Mouse (Mus musculus): Measurements from ENCODE around the gene Slc4a5. TPM values are rescaled to one million over a fixed set of nuclear protein-coding genes. Genes with fewer than 3 reads are reported as not detected.

The Slc4a5 gene
- polyA plus RNA-seq (2015; fragmentation: Nextera tagmentation; extraction: Ambion mirVana): 0.84 and 1.2 TPM in 2 replicates

- Histone ChIP-seq H3K27ac (peak within 1 kb of the TSS; percentile 69), H3K9me3 (no peaks in the 10 kb centered on the region), H3K27me3 (no peaks in the 10 kb centered on the region), H3K9ac (no peak within 1 kb of the TSS), H3K4me1 (peaks cover 10% of the 10 kb centered on the region; the same call in 1 of the 2 replicates), H3K4me3 (no peak within 1 kb of the TSS), H3K4me2 (no peak within 1 kb of the TSS), H3K36me3 (no peaks in the 10 kb centered on the region)
- 53% methylated on average over 3 of the region's 3 CpGs for WGBS
- ATAC-seq (ENCODE audit: borderline replicate concordance, extremely low read depth, low FRiP score, low TSS enrichment): 0 out of 2 replicates have a peak, but pooled peaks have one; percentile 14
These were observed at the start of gene Slc4a5 for GRCm38 (mm10) chr6:83219814-83220213. Gene Slc4a5 (plus strand): TSS chr6:83219828.

DNA sequence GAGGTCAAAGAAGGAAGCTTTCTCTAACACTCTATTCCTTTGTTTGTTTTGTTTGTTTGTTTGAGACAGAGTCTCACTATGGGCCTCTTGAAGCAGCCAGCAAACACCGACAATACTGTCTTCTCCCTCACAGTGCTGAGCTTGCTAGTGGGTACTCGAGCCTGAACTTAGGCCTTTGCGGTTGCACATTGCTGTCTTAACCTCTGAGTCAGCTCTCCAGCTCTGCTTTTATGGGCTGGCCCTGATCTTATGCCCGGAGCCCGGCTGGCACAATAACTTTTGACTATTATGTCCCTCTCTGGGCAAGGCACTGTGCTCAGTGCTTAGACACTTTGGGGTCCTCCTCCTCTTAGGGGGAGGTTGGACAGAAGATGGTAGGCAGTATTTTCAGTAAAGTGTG, 49.8 kb upstream of the Slc4a5 start:
- no peak overlapping the region for H3K4me3 ChIP-seq
- no peaks in the 10 kb centered on the region for H3K9me3 ChIP-seq
- H3K36me3 ChIP-seq: no peaks in the 10 kb centered on the region; the same call in 1 of the 2 replicates
- 59% methylated on average over 5 of the region's 5 CpGs for WGBS
- H3K4me2 ChIP-seq: no peak overlapping the region
- no peak for ATAC-seq (ENCODE audit: borderline replicate concordance, extremely low read depth, low FRiP score, low TSS enrichment)
- peaks cover 22% of the 10 kb centered on the region for H3K4me1 ChIP-seq
- no peak overlapping the region for H3K9ac ChIP-seq
- H3K27ac ChIP-seq: no peak overlapping the region
- H3K27me3 ChIP-seq: no peaks in the 10 kb centered on the region

GRCm38 (mm10) chr6:83171063-83171462, 48.6 kb upstream of the Slc4a5 start:
- ATAC-seq (ENCODE audit: borderline replicate concordance, extremely low read depth, low FRiP score, low TSS enrichment): no peak
- peaks cover 17% of the 10 kb centered on the region for H3K4me1 ChIP-seq
- WGBS: 71% methylated on average over 5 of the region's 5 CpGs

DNA sequence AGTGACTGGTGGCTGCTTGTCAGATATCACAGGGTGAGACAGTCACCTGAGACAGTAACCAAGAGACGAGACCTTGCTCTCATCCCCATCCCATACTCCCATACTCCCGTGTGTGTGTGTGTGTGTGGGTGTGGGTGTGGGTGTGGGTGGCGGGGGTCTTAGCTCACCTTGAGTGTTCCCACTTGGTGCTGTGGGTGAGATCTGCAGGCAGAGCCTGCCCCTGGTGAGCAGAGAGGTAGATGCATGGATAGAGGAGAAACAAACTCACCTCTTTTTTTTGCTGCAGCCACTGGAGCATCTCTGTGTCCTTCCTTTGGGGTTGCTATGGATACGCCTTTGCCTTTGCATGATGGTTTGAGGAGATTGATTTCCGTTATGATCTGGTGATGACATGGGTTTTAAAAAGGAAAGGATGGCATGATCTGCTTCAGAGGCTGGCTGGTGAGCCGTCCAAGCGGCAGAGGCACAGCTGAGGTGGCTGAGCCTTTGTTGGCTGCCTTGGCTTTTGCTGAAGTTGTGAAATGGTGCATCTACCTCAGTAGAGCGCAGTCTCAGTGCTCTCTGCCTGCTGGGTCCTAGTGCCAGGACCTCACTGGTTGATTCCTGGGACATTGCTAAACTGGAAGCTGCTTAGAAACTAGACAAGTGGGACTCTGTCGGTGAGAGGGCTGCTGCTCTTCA, 47.2 kb upstream of the Slc4a5 start:
- Histone ChIP-seq H3K4me2 (no peak overlapping the region), H3K27ac (no peak overlapping the region), H3K4me3 (no peak overlapping the region), H3K4me1 (peaks cover 6% of the 10 kb centered on the region; the same call in 1 of the 2 replicates), H3K9ac (no peak overlapping the region), H3K9me3 (no peaks in the 10 kb centered on the region), H3K36me3 (no peaks in the 10 kb centered on the region; the same call in 1 of the 2 replicates), H3K27me3 (no peaks in the 10 kb centered on the region)
- WGBS: 66% methylated on average over 9 of the region's 9 CpGs
- no peak for ATAC-seq (ENCODE audit: borderline replicate concordance, extremely low read depth, low FRiP score, low TSS enrichment)

More at GRCm38 (mm10) chr6:83171063-83171462, 48.6 kb upstream of the Slc4a5 start:
- Histone ChIP-seq H3K4me2 (no peak overlapping the region), H3K9me3 (no peaks in the 10 kb centered on the region), H3K4me3 (no peak overlapping the region), H3K36me3 (no peaks in the 10 kb centered on the region; the same call in 1 of the 2 replicates), H3K27me3 (no peaks in the 10 kb centered on the region), H3K27ac (no peak overlapping the region), H3K9ac (no peak overlapping the region)

DNA sequence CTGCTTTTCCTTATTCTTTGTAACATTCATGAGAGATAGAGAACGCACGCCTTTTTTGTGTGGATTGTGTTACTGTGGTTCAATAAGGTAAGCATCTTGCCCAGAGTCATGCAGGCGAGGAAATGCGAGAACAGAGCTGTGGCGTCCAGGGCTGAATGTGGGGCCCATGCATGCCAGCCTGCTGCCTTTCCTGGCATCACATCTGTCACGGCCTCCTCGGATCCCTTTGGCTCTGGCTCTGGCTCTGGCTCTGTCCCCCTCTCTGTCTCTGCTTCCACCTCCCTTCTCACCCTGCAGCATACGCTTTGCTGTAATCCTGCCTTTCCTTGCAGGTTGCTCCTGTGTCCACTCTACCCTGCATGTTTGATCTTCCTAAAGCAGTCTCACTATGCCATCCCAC, 43.6 kb upstream of the Slc4a5 start:
- no peaks in the 10 kb centered on the region for H3K9me3 ChIP-seq
- H3K9ac ChIP-seq: no peak overlapping the region
- ATAC-seq (ENCODE audit: borderline replicate concordance, extremely low read depth, low FRiP score, low TSS enrichment): no peak
- H3K27me3 ChIP-seq: no peaks in the 10 kb centered on the region
- no peak overlapping the region for H3K4me3 ChIP-seq
- H3K36me3 ChIP-seq: no peaks in the 10 kb centered on the region; the same call in 1 of the 2 replicates
- 81% methylated on average over 8 of the region's 8 CpGs for WGBS
- H3K4me2 ChIP-seq: no peak overlapping the region
- H3K27ac ChIP-seq: no peak overlapping the region
- H3K4me1 ChIP-seq: peaks cover 11% of the 10 kb centered on the region; the same call in 1 of the 2 replicates

DNA sequence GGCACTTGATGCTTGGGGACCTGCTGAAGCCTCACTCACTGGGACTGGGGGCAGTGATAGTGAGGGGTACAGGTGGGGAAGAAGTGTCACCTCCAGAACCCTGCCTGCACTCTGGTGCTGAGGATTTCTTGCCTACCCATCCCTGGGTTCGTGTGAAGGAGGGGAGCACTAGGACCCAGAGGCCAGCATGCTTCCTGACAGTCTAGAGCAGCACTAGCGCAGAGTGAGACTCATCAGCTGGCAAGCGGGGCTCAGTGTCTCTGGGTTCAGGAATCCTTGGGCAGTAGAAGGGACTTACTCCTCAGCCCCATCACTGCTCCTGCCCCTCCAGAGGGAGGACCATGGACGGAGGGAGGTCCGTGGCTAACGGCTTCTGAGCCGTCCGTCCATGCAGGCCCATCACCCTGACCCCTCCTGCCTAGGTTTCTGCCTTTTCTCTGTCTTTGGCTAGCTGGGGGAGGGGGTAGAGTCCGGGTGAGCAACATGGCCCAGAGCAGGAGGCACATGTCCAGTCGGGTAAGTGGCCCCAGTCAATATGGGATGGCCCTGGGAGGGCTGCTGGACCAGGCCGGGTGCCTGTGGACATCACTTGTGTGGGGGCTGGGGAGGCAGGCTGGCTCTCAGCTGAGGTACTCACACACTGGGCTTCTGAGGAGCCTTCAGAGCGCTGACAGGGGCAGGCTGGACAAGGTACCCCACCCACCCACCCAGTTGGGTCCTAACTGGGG, 40.1 kb upstream of the Slc4a5 start:
- WGBS: 23% methylated on average over 12 of the region's 12 CpGs
- no peaks in the 10 kb centered on the region for H3K9me3 ChIP-seq
- H3K27me3 ChIP-seq: no peaks in the 10 kb centered on the region
- peak; percentile 74 for ATAC-seq (ENCODE audit: borderline replicate concordance, extremely low read depth, low FRiP score, low TSS enrichment)
- H3K9ac ChIP-seq: 0 out of 2 replicates have a peak overlapping the region, but pooled peaks have one; percentile 23
- H3K4me1 ChIP-seq: peaks cover 11% of the 10 kb centered on the region; the same call in 1 of the 2 replicates
- no peak overlapping the region for H3K27ac ChIP-seq
- H3K4me3 ChIP-seq: peak overlapping the region; percentile 22
- peaks cover 22% of the 10 kb centered on the region for H3K36me3 ChIP-seq
- peak overlapping the region; percentile 42 for H3K4me2 ChIP-seq

DNA sequence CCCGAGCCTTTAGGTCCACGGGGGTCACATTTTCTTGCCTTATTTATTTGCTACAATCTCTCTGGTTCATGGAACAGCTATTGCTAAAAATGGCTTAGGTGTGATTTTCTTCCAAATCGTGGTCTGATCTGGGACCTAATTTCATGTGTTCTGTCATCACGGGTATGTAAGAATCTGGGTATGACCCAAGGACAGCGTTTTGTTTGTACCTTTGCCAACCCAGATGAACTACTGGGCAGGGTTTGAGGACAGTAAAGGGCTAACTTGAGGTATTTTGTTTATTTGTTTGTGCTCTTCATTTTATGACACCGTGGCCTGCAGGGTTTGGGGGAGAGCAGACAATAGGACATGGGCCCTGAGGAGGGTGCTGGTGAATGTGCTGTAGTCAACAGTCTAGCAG, 39.0 kb upstream of the Slc4a5 start:
- H3K4me3 ChIP-seq: no peak overlapping the region
- no peak overlapping the region for H3K27ac ChIP-seq
- H3K36me3 ChIP-seq: peaks cover 22% of the 10 kb centered on the region
- H3K9ac ChIP-seq: no peak overlapping the region
- no peak overlapping the region for H3K4me2 ChIP-seq
- H3K9me3 ChIP-seq: no peaks in the 10 kb centered on the region
- no peak for ATAC-seq (ENCODE audit: borderline replicate concordance, extremely low read depth, low FRiP score, low TSS enrichment)
- H3K4me1 ChIP-seq: peaks cover 15% of the 10 kb centered on the region
- H3K27me3 ChIP-seq: no peaks in the 10 kb centered on the region
- WGBS: 69% methylated on average over 6 of the region's 6 CpGs

DNA sequence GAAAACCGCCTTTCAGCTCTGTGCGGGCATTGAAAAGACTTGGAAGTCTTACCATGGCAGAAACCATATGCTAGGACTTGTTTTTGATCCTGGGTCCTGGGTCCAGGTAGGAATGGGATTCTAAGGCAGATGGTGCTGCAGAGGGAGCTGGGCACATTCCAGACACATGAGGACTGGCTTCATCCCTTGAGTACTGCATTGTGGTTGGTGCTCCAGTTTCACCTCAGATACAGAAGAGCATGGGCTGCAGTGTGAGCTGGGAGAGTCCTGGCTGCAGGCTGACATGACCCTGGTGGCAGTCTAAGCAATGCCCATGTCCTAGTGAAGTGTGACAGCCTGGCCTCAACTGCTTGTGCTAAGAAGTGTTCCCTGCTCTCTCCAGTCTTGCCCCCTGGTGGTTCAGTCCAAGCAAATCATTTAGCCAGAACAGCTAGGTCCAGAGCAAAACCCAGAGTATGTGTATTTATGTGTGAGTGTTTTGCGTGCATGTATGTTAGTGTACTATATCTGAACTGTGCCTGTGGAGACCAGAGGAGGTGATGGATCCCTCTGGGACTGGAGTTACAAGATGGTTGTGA, 34.7 kb upstream of the Slc4a5 start:
- no peak for ATAC-seq (ENCODE audit: borderline replicate concordance, extremely low read depth, low FRiP score, low TSS enrichment)
- Histone ChIP-seq H3K36me3 (peaks cover 27% of the 10 kb centered on the region), H3K4me2 (no peak overlapping the region), H3K4me1 (peaks cover 12% of the 10 kb centered on the region), H3K27me3 (no peaks in the 10 kb centered on the region), H3K27ac (no peak overlapping the region), H3K4me3 (no peak overlapping the region), H3K9me3 (no peaks in the 10 kb centered on the region), H3K9ac (no peak overlapping the region)
- WGBS: 90% methylated on average over 3 of the region's 3 CpGs

GRCm38 (mm10) chr6:83185895-83186861, 33.5 kb upstream of the Slc4a5 start:
- Histone ChIP-seq H3K4me1 (peaks cover 12% of the 10 kb centered on the region), H3K4me2 (peak overlapping the region; percentile 31; the same call in 1 of the 2 replicates), H3K4me3 (no peak overlapping the region), H3K27ac (no peak overlapping the region), H3K9me3 (no peaks in the 10 kb centered on the region), H3K36me3 (peaks cover 39% of the 10 kb centered on the region), H3K27me3 (no peaks in the 10 kb centered on the region), H3K9ac (no peak overlapping the region)
- ATAC-seq (ENCODE audit: borderline replicate concordance, extremely low read depth, low FRiP score, low TSS enrichment): peak; percentile 76; the same call in 1 of the 2 replicates
- WGBS: 20% methylated on average over 25 of the region's 25 CpGs

DNA sequence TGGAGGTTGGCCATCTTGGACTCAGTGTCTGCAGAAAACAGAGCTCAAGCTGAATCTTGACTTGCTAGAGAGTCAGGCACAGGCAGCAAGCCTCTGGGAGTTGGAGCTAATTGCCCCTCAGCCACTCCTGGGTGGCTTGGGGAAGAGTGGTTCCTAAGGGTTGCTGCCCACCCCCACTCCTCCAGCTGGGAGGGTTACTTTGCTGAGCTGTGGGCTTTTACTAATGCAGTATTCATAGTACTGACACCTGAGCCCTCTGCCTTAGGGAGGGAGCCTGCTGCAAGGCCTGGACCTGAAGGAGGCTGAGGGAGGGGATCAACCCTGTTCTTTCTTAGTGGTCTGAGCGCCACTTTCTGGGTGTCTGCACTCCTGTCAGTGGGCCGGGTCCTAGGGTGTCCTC, 32.7 kb upstream of the Slc4a5 start:
- H3K4me1 ChIP-seq: peaks cover 12% of the 10 kb centered on the region
- no peak overlapping the region for H3K9ac ChIP-seq
- H3K27ac ChIP-seq: no peak overlapping the region
- no peak overlapping the region for H3K4me2 ChIP-seq
- no peaks in the 10 kb centered on the region for H3K27me3 ChIP-seq
- no peak for ATAC-seq (ENCODE audit: borderline replicate concordance, extremely low read depth, low FRiP score, low TSS enrichment)
- WGBS: 91% methylated on average over 2 of the region's 2 CpGs
- H3K36me3 ChIP-seq: peaks cover 47% of the 10 kb centered on the region
- H3K4me3 ChIP-seq: no peak overlapping the region
- H3K9me3 ChIP-seq: no peaks in the 10 kb centered on the region

GRCm38 (mm10) chr6:83193571-83193970, 26.1 kb upstream of the Slc4a5 start:
- Histone ChIP-seq H3K27me3 (no peaks in the 10 kb centered on the region), H3K4me1 (no peaks in the 10 kb centered on the region), H3K27ac (no peak overlapping the region), H3K9ac (no peak overlapping the region), H3K9me3 (no peaks in the 10 kb centered on the region), H3K36me3 (peaks cover 83% of the 10 kb centered on the region), H3K4me3 (no peak overlapping the region), H3K4me2 (no peak overlapping the region)
- no peak for ATAC-seq (ENCODE audit: borderline replicate concordance, extremely low read depth, low FRiP score, low TSS enrichment)
- WGBS: 82% methylated on average over 7 of the region's 7 CpGs
